Mouse (Mus musculus): ENCODE results near the gene Dusp5.
"Not testable (repeated sequence)": the region's sequence is repeated elsewhere in the genome, so short reads cannot be mapped to it uniquely, and the experiment has no call there.

DNA sequence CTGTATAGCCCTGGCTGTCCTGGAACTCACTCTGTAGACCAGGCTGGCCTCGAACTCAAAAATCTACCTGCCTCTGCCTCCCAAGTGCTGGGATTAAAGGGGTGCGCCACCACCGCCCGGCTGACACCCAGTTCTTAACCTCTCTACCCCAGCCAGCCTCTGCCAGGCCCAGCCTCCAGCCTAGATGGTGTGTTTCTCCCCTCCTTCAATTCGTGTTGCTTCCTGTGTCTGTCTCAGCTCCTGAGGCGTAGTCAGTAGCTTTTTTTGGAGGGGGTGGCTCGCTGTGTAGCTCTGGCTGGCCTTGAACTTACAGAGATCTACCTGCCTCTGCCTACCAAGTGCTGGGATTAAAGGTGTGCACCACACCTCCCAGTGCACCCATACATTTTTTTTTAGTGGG is 27.7 kb upstream of the Dusp5 start:
- not testable (repeated sequence) for TF ChIP-seq POLR2A (IDR thresholded peaks at IDR 0.05; ENCODE audit: borderline replicate concordance, extremely low read depth, low read depth, low read length); CTCF (IDR thresholded peaks at IDR 0.05; ENCODE audit: insufficient read depth, low read length)
